Mouse (Mus musculus): ENCODE measurements around the gene Mob2.

DNA sequence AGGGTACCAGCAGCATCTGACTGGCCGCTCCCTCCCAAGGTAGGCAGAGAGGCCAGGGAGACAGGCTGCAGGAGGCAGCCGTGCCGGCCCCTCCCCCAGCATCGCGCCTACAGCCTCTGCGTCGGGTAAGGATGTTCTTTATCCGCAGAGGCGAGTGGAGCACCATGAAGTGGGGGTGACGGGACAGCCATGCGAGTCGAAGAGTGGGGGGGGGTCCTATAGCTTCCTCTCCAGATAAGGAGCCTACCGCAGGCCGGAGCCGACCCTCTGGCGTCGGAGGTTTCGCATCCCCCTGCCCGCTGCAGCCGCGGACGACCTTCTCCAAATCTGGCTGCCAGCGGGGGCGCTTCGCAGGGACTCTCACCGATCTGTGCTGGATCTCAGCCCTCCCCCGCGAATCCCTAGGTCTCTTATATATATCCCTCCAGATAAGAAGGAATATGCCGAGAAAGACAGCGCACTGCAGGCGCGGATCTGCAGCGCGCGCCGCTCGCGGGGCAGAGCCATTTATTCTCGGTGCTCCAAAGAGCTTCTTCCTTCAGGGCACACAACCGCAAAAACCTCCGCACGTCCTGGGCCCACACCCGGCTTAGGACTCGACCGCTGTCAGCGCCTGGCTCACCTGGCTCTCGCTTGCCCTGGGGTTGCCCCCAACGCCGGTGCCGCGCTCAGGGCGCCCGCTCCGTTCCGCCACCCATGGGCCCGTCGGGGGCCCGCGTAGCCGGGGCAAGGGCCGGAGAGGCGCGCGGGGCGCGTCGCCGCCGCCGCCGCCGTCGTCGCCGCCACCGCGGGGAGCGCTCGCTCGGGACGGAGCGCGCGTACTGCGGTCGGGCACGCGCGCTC is 33.7 kb upstream of the Mob2 start:
- TF ChIP-seq IRF4 (IDR thresholded peaks at IDR 0.05; ENCODE audit: low read depth, low read length) = no peak
- no peak for TF ChIP-seq GABPA (IDR thresholded peaks at IDR 0.05; ENCODE audit: insufficient replicate concordance, low read depth, low read length)
